ENCODE assay signal across 12 mouse cellular contexts in genomic region chr11:119188389-119188788, GRCm38 (mm10). TPM values are rescaled to one million over a fixed set of nuclear protein-coding genes. Genes with fewer than 3 reads are reported as not detected.
A peak's percentile ranks its signal among the peaks of the same experiment; 100 is the strongest.
DNase-seq lines count a peak whose midpoint lies in the region; ATAC-seq and TF ChIP-seq lines count a peak whose summit lies in the region.
"Had no signal": no experiment of that assay in that cellular context is flagged by ENCODE, and none has a peak within 500 bp of the region (broad histone marks: within the 10 kb centered on the region; RNA-seq: fewer than 3 reads in every experiment).

No protein-coding gene starts in this region.

- no peaks in the 10 kb centered on the region for H3K36me3 ChIP-seq in kidney, adult 2 months (ENCODE audit: control insufficient read depth, insufficient read depth, low read length)
- H3K36me3 ChIP-seq in embryonic facial prominence, embryonic 14.5 days (ENCODE audit: control insufficient read depth, insufficient read depth, low read length): no peaks in the 10 kb centered on the region
- H3K36me3 ChIP-seq in stomach, postnatal 0 days (ENCODE audit: control insufficient read depth, insufficient read depth, low read length): no peaks in the 10 kb centered on the region

- H3K4me3 ChIP-seq in kidney, adult 2 months (ENCODE audit: insufficient read depth, low read depth, low read length): no peak overlapping the region
- H3K4me3 ChIP-seq in embryonic facial prominence, embryonic 14.5 days (ENCODE audit: low read depth, low read length): no peak overlapping the region
- no peak overlapping the region for H3K4me3 ChIP-seq in stomach, postnatal 0 days (ENCODE audit: low read depth, low read length)

- no peak for TF ChIP-seq POLR2A in kidney, adult 2 months (IDR thresholded peaks at IDR 0.05; ENCODE audit: low read depth, low read length)

- no peak for TF ChIP-seq CTCF in kidney, adult 2 months (conservative IDR thresholded peaks at IDR 0.05; ENCODE audit: insufficient read depth, insufficient read length, low read depth, low read length)
- no peak for TF ChIP-seq CTCF in stomach, postnatal 0 days (IDR thresholded peaks at IDR 0.05; ENCODE audit: low read depth)

- no peaks in the 10 kb centered on the region for H3K9me3 ChIP-seq in embryonic facial prominence, embryonic 14.5 days (ENCODE audit: control insufficient read depth, low read length)
- H3K9me3 ChIP-seq in stomach, postnatal 0 days (ENCODE audit: control insufficient read depth, low read length): no peaks in the 10 kb centered on the region

- H3K9ac ChIP-seq in embryonic facial prominence, embryonic 14.5 days (ENCODE audit: low read depth, low read length): no peak overlapping the region
- H3K9ac ChIP-seq in stomach, postnatal 0 days (ENCODE audit: low read length): no peak overlapping the region

- H3K27ac ChIP-seq in kidney, adult 2 months (ENCODE audit: insufficient read depth, low read depth, low read length): no peak overlapping the region
- no peak overlapping the region for H3K27ac ChIP-seq in embryonic facial prominence, embryonic 14.5 days (replicated peaks; ENCODE audit: low read depth, low read length)
- H3K27ac ChIP-seq in stomach, postnatal 0 days (replicated peaks): peak overlapping the region; percentile 67
- H3K27ac ChIP-seq: macrophage had no signal

- H3K27me3 ChIP-seq in kidney, adult 2 months (replicated peaks; ENCODE audit: control insufficient read depth, insufficient read depth, low read length): no peaks in the 10 kb centered on the region
- H3K27me3 ChIP-seq in embryonic facial prominence, embryonic 14.5 days (replicated peaks; ENCODE audit: control insufficient read depth, insufficient read depth, low read length): no peaks in the 10 kb centered on the region
- no peaks in the 10 kb centered on the region for H3K27me3 ChIP-seq in stomach, postnatal 0 days (ENCODE audit: control insufficient read depth, insufficient read depth, low read length)

- peak; percentile 54 for DNase-seq in kidney, adult 2 months
- no peak for DNase-seq in kidney, adult 9 months
- DNase-seq in ovary, postnatal 36 days (ENCODE audit: low spot score): peak; percentile 39
- no peak for DNase-seq in ovary, postnatal 14 days (ENCODE audit: low spot score)
- DNase-seq in embryonic facial prominence, embryonic 14.5 days (ENCODE audit: low spot score): peak; percentile 53
- DNase-seq in stomach, postnatal 0 days (ENCODE audit: low spot score): peak; percentile 37
- DNase-seq in thymus, postnatal 36 days: no peak
- DNase-seq: cerebellum, adult 9-10 months; heart, postnatal 14 days; layer of hippocampus, adult 9-11 months; thymus, postnatal 14 days had no signal

- H3K4me2 ChIP-seq in embryonic facial prominence, embryonic 14.5 days (ENCODE audit: low read depth, low read length): no peak overlapping the region
- no peak overlapping the region for H3K4me2 ChIP-seq in stomach, postnatal 0 days (replicated peaks; ENCODE audit: low read depth)

- WGBS in kidney, adult 2 months: 54% methylated on average over 6 of the region's 6 CpGs
- 48% methylated on average over 6 of the region's 6 CpGs for WGBS in embryonic facial prominence, embryonic 14.5 days
- 40% methylated on average over 6 of the region's 6 CpGs for WGBS in stomach, postnatal 0 days

- no peak for TF ChIP-seq EP300 in stomach, postnatal 0 days (optimal IDR thresholded peaks at IDR 0.05)

- no peaks in the 10 kb centered on the region for H3K4me1 ChIP-seq in kidney, adult 2 months (ENCODE audit: control insufficient read depth, insufficient read depth, low read length)
- H3K4me1 ChIP-seq in embryonic facial prominence, embryonic 14.5 days (ENCODE audit: control insufficient read depth, insufficient read depth, low read length): peaks cover 29% of the 10 kb centered on the region
- H3K4me1 ChIP-seq in stomach, postnatal 0 days (replicated peaks; ENCODE audit: control insufficient read depth, insufficient read depth): peaks cover 3% of the 10 kb centered on the region; the same call in 1 of the 2 replicates

- no peak for ATAC-seq in embryonic facial prominence, embryonic 14.5 days (ENCODE audit: low read depth)
- ATAC-seq in stomach, postnatal 0 days (ENCODE audit: low FRiP score, low TSS enrichment): no peak

RNA-seq across cellular contexts. Expression of gene Tbc1d16, which starts 39.9 kb away (rescaled TPM):
- polyA plus RNA-seq in kidney, adult 2 months (2012; rRNA removed): 25.2 and 31.5 TPM in 2 replicates
- 11.7 and 13.2 TPM in 2 replicates for polyA plus RNA-seq in embryonic facial prominence, embryonic 14.5 days (2014; fragmentation: Nextera tagmentation; extraction: Ambion mirVana)
- 4.8 and 6.3 TPM in 2 replicates for polyA plus RNA-seq in stomach, postnatal 0 days (2015; fragmentation: Nextera tagmentation; extraction: Ambion mirVana)

RNA-seq across cellular contexts. Expression of gene Ccdc40, which starts 40.0 kb away (rescaled TPM):
- 0.27 and 0.30 TPM in 2 replicates for polyA plus RNA-seq in kidney, adult 2 months (2012; rRNA removed)
- polyA plus RNA-seq in embryonic facial prominence, embryonic 14.5 days (2014; fragmentation: Nextera tagmentation; extraction: Ambion mirVana): 3.2 and 7.6 TPM in 2 replicates
- 0.92 and 1.2 TPM in 2 replicates for polyA plus RNA-seq in stomach, postnatal 0 days (2015; fragmentation: Nextera tagmentation; extraction: Ambion mirVana)

Comparison
In these comparisons a context has a peak if more than half of its experiments do, and no peak if none do; other contexts are left out.
1. DNase-seq: peak in kidney, adult 2 months (single experiment), ovary, postnatal 36 days (single experiment), embryonic facial prominence, embryonic 14.5 days (single experiment) and stomach, postnatal 0 days (single experiment); none in kidney, adult 9 months (single experiment), ovary, postnatal 14 days (single experiment) and thymus, postnatal 36 days (0 of 2).